Mouse (Mus musculus) retina, postnatal 7 days (tissue): ENCODE results near the gene Hist1h4f.
"Not testable (repeated sequence)": the region's sequence is repeated elsewhere in the genome, so short reads cannot be mapped to it uniquely, and the experiment has no call there.

ENCODE experiments used
- DNase-seq: peaks from one replicate; pipeline ENCODE4 v3.0.0-alpha.2; 2012; ENCODE audit warnings: low read depth, low spot score

The Hist1h4f gene

GRCm38 (mm10) chr13:23533560-23534367, 17.7 kb downstream of the Hist1h4f start, which contains the start of gene Hist1h2af:
Gene Hist1h2af (plus strand): TSS chr13:23533906.
- DNase-seq = not testable (repeated sequence)

GRCm38 (mm10) chr13:23532262-23533075, 19.0 kb downstream of the Hist1h4f start:
- DNase-seq = no peak

GRCm38 (mm10) chr13:23530901-23531875, 20.3 kb downstream of the Hist1h4f start, which contains the start of gene Hist1h4h:
Gene Hist1h4h (plus strand): TSS chr13:23531050.
- peak; percentile 92 for DNase-seq

- no peak for DNase-seq
Measured at GRCm38 (mm10) chr13:23530181-23530900, 21.1 kb downstream of the Hist1h4f start.

- DNase-seq = no peak
Measured at GRCm38 (mm10) chr13:23529480-23530165, 21.8 kb downstream of the Hist1h4f start.

- DNase-seq = no peak
Measured at GRCm38 (mm10) chr13:23529005-23529404, 22.4 kb downstream of the Hist1h4f start.

GRCm38 (mm10) chr13:23526312-23526711, 25.1 kb downstream of the Hist1h4f start:
- peak; percentile 93 for DNase-seq

GRCm38 (mm10) chr13:23525901-23526300, 25.5 kb downstream of the Hist1h4f start:
- no peak for DNase-seq

- no peak for DNase-seq
Measured at GRCm38 (mm10) chr13:23524654-23525053, 26.8 kb downstream of the Hist1h4f start.

- DNase-seq = no peak
Measured at GRCm38 (mm10) chr13:23523976-23524375, 27.5 kb downstream of the Hist1h4f start.

- DNase-seq = no peak
Measured at GRCm38 (mm10) chr13:23521703-23522102, 29.7 kb downstream of the Hist1h4f start.

GRCm38 (mm10) chr13:23519416-23519815, 32.0 kb downstream of the Hist1h4f start:
- no peak for DNase-seq

- peak; percentile 74 for DNase-seq
Measured at GRCm38 (mm10) chr13:23518885-23519284, 32.6 kb downstream of the Hist1h4f start.

- DNase-seq = no peak
Measured at GRCm38 (mm10) chr13:23518295-23518603, 33.2 kb downstream of the Hist1h4f start.

GRCm38 (mm10) chr13:23517603-23518294, 33.7 kb downstream of the Hist1h4f start:
- DNase-seq = no peak

- peak; percentile 74 for DNase-seq
Measured at GRCm38 (mm10) chr13:23516822-23517602, 34.4 kb downstream of the Hist1h4f start.

- DNase-seq = no peak
Measured at GRCm38 (mm10) chr13:23515826-23516620, 35.4 kb downstream of the Hist1h4f start.

GRCm38 (mm10) chr13:23515281-23515680, 36.2 kb downstream of the Hist1h4f start:
- DNase-seq = no peak
